Mouse (Mus musculus): ENCODE results near the gene Tmem198.

The Tmem198 gene

DNA sequence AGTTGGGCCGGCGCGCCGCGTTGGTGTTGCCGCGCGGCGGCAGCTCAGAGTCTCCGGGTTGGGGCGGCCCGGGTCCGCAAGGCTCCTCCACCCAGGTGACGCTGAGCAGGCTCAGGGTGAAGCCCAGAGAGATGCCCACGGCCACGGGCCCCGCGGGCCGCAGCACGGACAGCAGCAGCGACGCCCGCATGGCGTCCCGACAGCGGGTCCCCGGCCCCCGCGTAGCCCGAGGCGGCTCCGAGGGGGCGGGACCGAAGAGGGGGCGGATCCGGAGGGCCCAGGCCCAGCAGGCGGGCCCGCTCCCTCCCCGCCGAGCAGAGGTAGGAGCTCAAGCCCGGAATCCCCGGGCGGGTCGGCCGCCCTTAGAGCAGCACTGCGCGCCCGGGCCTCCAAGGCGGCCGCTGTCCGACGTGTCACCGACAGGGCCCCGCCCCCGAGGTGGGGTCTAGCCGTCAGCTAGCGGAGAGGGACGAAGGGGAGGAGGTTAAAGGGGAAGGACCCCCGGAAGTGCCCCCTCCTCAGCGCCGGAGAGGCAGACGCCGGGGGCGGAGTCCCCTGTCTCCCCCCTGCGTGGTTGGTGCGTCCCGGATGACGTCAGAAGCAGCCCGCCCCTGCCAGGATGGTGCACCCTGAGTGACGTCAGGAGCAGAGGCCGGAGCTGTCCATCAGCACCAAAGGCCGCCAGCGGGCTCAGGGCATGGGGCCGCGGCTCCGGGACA is at the start of gene Tmem198, which contains the start of gene Chpf:
Tmem198 (plus strand) TSS at position 617 of the 719 bp plus-strand sequence.
Chpf (minus strand) TSS at position 392 of the 719 bp plus-strand sequence.
- DNase-seq = peak; percentile 98

- peak; percentile 82 for DNase-seq
These were observed 43.6 kb upstream of the Tmem198 start, which contains the start of gene Gmppa for GRCm38 (mm10) chr1:75435475-75436328. Gene Gmppa (plus strand): TSS chr1:75435930.

GRCm38 (mm10) chr1:75438782-75439181 is 40.5 kb upstream of the Tmem198 start:
- no peak for DNase-seq

GRCm38 (mm10) chr1:75440661-75441060 is 38.7 kb upstream of the Tmem198 start:
- DNase-seq = no peak

- no peak for DNase-seq
These were observed 37.8 kb upstream of the Tmem198 start for GRCm38 (mm10) chr1:75441471-75441996.

DNA sequence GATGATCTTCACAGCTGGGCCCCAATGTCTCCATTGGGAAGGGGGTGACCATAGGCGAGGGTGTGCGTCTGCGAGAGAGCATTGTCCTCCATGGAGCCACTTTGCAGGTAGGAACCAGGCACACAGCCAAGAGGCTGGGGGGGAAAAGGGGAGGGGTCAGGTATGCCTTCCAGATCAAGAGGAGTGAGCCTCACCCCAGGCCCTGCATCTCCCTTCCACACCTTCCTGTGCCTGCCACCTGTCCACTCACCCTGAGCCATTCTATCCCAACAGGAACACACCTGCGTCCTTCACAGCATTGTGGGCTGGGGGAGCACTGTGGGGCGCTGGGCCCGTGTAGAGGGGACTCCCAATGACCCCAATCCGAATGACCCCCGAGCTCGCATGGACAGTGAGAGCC is 37.2 kb upstream of the Tmem198 start:
- DNase-seq = no peak

DNA sequence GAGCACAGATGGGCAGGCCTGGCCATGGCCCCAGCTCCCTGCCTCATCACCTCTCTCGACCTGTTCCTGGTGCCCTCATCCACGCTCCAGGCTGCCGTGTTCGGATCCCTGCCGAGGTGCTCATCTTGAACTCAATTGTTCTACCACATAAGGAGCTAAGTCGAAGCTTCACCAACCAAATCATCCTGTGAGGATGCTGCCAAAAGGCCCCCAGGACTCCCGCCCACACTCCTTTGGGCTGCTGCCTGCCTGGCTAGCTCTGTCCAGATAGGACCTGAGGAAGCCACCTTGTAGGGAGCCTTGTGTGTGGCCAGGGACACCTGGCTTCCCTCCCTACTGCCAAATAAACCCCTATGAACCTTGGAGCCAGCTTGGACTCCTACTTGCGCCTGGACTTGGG is 36.5 kb upstream of the Tmem198 start:
- no peak for DNase-seq

DNA sequence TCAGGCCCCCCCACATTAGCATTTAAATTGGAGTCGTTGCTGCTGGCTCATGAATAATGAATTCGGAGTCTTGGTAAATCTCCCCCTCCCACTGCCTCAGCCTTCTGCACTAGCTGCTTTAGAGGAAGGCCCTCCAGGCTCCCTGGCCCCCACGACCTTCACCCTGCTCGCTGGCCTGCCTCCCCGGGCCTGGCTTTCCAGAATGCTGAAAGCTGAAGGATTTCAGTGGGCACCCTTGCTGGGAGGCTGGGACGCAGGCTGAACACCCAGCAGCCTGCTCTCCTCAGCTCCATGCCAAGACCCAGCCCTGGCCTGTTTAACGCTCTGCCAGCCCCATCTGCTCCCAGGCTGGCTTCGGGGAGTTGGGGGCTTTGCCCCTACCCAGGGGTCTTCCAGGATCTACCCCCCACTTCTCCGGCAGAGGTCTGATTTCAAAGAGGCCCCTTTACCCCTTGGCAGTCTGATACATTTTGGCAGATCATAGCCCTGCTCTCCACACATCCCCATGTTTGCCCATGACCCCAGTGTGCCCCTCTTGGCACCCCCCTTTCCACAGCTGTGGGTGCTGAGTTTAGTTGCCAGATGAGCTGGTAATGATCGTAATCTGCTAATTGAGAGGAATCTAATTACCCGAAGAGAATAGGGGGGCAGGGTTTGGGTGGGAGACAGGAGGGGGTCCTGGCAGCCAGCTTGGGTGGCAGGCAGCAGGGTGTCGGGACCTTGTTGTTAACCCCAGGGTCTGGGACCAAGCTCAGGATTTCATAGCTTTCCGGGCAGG is 35.9 kb upstream of the Tmem198 start:
- no peak for DNase-seq

GRCm38 (mm10) chr1:75444208-75444607 is 35.1 kb upstream of the Tmem198 start:
- no peak for DNase-seq

DNA sequence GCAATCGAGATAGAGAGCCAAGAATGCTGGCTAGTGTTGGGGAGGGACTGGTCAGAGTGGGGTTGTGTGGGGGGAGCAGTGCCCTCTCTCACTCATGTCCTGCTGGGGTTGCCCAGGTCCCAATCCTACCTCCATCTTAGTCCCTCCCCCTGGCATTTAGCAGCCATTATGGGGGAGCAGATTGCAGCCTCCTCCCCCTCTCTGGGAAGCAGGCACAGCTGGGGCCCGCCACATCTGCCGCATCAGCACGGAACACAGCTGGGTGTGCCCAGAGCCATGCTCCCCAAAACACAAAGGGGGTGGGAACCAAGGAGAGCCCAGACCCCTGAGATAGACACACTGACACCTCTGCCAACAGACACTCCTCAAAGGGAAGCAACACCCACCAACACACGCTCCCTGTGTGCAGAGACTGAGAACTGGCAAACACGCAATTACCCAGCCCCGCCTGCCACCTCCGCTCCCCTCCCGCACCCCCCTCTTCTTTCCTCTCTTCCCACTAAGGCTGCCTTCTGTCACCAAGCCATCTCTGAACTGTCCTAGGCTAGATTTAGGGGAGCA is 34.1 kb upstream of the Tmem198 start:
- DNase-seq = no peak

DNA sequence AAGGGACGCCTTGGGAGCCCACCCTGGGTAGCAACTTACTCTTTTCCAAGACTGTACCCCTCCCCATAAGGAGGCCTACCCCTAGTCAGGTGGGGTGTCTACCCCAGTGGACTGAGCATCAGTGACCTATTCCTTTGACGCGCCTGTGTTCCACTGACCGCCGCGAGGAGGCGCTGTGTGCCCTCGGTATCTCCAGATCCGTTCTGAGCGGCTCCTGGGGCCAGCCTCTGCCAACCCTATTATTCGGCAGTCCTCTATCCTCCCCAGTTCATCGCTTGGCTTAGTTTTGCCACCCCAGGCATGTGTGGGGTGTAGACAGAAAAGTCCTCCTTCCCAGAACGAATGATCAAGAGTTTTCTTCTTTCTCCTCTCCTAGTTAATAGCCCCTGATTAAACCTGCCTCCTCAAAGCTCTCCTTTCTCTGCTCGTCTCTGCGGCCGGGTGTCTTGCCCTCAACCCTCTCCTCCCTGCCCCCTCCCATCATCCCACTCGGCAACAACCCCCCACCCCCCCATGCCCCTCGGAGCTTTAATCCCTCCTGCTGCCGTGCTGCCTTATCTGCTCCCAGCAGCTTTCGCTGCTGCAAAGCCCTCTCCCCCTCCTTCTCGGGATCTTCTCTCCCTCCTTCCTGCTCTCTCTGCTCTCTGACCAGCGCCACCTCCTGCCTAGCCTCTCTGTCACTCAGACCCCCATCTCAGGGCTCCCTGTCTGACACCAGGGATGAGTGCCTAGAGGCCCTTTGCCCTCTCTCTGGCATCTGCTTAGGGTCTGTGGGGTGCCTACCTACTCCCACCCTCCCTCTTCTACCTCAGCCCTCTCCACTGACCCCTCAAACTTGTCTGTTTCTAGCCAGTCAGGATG is 33.4 kb upstream of the Tmem198 start:
- DNase-seq = peak; percentile 82

DNA sequence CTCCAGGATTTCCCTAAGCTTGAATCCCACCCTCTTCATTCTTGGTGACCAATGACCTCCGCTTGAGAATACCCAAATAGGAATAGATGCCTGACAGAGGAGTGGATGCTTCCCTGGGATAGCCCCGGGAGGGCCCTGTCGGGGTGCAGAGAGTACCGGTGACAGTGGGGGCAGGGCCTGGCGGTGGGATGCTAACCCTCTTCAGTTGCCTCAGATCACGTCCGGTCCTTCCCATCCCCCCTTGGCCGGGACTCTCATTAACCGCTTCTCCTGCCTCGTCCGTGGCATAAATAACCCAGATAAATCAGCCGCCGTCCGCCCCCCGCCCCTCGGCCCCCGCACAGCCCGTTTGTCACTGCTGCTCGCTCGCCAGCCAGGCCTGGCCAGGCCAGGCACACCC is 32.7 kb upstream of the Tmem198 start:
- no peak for DNase-seq

GRCm38 (mm10) chr1:75447265-75448051 is 31.9 kb upstream of the Tmem198 start:
- DNase-seq = peak; percentile 15

DNA sequence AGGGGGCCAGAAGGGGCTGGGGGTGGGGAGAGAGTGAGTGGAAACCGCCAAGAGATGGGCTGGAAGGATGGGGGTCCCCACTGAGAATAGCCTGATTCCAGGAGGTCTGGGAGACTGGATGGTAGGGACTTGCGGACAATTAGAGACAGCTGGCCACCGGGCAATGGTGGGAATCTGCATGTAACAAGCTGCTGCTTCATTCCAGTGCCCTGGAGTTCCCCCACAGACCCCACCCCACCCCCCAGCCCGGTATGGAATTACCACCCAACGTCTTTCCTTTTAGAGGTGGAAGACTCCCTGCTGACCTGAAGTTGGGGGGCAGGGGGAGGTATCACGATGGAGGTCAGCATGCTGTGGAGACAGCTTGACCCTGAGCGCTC is 31.3 kb upstream of the Tmem198 start:
- DNase-seq = no peak

GRCm38 (mm10) chr1:75448937-75449336 is 30.4 kb upstream of the Tmem198 start:
- DNase-seq = no peak

GRCm38 (mm10) chr1:75449377-75450135 is 29.8 kb upstream of the Tmem198 start:
- no peak for DNase-seq

DNA sequence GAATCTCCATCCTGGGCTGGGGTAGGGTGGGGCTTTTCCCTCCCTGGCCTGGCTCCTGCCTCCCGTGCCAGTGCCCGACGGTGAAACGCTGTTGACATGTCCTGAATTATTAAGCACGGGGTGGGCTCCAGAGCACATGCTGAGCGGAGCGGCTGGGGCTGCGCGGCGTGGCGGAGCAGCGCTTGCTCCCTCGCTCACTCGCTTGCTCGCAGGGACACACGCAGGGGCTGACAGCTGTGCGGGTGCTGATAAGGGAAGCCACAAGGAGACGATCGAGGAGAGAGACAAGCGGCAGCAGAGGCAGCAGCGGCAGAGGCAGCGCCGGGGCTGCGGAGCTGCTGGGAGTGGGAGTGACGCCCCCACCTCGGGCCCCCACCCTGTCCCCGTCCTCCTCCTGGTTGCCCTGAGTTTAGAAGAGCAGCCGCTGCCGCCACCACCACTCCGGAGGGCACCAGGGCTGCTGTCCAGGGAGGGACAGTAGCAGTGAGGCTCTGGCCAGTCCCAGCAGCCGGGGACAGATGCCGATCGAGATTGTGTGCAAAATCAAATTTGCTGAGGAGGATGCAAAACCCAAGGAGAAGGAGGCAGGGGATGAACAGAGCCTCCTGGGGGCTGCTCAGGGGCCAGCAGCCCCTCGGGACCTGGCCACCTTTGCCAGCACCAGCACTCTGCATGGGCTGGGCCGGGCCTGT is 28.9 kb upstream of the Tmem198 start, which contains the start of gene Asic4:
Asic4 (plus strand) TSS at position 123 of the 692 bp plus-strand sequence.
- no peak for DNase-seq

- no peak for DNase-seq
These were observed 27.4 kb upstream of the Tmem198 start for GRCm38 (mm10) chr1:75451900-75452299.

- DNase-seq = no peak
These were observed 23.9 kb upstream of the Tmem198 start for GRCm38 (mm10) chr1:75455433-75455832.

All from lung, postnatal 14 days (tissue).